Mouse (Mus musculus): ENCODE results near the gene Kazn.

The Kazn gene

DNA sequence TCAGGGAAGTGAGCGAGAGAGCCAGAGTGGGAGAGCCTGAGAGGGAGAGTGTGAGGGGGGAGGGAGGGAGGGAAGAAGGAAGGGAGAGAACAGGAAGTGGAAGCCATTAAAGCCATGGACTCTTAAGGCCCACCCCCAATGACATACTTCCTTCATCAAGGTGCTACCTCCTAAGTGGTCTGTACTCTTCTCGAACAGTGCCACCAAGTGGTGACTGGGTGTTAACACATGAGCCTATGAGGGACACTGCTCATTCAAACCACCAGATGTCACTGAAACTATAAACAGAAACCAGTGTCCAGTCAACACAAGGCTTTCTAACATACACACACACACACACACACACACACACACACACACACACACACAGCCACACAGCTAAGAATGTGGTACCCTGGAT, 77.1 kb downstream of the Kazn start:
- DNase-seq = no peak

DNA sequence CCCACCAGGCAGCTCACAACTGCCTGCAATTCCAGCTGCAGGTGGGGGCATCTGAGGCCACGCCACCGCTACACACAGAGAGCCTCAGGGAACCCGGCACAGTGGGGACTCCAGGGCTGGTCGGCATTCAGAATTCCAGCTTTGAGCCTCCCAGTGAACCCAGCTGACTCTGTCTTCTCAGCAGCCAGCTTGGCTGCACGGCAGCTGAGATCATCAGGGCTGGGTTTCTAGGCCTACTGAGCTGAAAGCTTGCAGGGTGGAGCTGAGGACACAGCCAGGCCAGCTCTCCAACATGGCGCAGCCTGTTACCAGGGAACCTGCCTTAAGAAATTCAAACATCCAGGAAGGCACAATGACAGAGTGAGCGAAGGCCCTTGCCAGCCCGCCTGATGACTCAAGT, 79.2 kb downstream of the Kazn start:
- DNase-seq = peak in 1 of 2 experiments; percentile 32

DNA sequence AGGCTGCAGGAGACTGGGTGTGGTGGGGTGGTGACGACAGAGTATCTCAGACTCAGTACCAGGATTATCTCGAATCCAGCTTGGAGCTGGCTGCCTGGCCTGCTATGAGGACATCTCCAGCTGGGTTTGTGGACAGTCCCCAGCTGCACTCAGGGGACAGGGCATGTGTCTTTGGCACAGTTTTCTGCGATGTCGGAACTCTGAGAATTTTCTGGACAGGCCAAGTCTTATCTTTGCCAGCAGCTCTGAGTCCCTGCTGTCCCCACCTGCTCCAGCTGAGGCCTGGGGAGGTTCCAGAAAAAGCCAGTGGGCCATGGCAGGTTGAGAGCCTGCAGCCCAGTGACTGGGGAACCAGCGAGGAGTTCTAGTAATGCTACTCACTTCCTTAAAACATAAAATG, 82.7 kb downstream of the Kazn start:
- DNase-seq = peak; percentile 58 to 59

DNA sequence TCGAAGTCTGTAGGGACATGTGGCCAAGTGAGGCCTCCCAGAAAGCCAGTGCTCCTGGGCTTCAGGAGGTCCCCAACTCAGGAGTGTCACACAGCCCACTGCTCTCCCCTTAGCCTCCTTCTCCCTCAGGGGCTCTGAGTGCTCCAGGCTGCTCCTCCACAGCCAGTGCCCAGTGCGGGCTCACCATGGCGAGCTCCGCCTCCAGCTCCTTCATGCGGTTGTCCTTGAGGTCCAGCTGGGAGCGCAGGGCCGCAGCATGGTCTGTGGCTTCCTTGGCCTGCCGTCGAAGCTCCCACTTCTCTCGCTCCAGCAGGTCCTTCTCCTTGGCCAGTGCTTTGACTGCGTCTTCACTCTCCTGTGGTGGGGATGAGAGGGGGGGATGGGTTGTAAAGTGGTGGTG, 85.0 kb downstream of the Kazn start:
- DNase-seq = no peak

DNA sequence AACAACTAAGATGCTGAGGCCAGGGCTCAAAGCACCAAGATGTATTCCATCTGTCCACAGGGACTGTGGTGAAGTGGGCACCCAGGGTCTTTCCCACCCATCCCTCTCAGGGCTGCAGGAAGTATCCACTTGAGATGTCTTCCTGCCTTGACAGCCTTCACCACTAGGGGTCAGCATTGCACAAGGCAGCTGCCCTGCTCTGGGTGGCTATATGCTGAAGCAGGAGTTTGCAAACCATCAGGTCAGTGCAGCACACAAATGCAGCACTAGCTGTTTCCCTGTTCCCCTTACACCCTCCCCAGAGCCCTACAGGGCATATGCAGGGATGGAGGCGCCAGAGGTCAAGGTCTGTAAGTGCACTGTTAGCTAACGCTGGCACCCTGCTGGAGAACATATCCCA, 85.7 kb downstream of the Kazn start:
- peak; percentile 87 to 91 for DNase-seq

DNA sequence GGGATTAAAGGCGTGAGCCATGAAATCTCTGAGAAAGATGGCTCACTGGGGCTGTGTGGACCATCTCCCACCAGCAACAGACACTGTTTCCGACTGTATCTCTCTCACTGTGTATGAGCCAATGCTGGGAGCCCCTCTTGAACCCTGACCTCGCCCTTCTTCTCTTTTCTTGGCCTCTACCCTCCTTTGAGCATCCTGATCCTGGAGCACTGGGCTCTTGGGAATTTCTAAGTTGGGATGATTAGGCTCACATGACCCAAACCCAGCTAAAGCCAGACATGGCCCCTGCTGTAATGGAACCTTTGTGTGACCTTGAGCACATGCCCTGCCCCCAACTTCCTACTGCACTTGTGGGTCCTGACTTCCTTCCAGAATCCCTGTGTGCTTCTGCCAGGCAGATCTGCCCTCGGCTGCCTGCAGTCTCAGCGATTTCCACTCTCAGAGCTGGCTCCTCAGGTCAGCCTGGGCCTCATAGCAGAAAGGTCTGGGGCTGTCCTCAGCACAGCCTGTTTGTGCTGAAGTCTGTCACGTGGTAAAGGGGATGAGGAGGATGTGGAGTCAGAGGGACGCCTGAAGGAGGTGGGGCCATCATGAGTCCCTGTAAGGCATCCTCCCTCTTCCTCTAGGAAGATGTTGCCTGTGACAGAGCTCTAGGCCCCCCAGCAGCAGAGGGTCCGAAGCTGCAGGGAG, 86.3 kb downstream of the Kazn start:
- no peak for DNase-seq

DNA sequence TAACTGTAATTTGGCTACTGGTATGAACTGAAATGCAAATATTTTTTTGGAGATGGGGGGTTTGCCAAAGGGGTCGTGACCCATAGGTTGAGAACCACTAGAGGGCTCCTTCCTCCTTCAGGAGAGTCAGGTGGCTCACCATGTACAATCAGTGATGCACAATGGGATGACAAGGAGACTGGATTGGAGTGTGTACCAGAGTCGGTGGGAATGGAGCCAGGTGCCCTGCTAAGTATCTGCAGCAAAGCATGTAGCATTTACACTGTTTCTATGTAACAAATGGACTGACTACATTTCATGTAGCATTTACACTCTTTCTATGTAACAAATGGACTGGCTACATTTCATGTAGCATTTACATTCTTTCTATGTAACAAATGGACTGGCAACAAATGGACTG, 89.1 kb downstream of the Kazn start:
- no peak for DNase-seq

DNA sequence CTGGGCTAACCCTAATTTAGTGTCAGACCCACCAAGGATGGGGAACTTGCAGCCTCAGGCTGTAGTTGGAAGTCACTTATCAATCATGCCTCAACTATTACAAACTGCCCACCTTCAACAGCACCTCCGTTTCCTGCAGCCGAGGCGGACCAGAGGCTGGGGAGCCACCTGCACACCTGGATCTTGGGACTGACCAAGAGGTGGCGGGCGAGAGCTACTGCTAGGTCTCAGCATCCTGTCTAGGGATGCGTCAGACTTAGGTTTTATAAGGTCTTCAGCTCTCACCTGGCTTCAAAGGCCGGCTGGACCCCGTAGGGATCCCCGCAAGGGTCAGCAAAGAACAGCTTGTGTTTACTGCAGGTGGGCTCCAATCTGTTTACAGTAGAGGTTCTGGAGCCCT, 90.0 kb downstream of the Kazn start:
- no peak for DNase-seq

DNA sequence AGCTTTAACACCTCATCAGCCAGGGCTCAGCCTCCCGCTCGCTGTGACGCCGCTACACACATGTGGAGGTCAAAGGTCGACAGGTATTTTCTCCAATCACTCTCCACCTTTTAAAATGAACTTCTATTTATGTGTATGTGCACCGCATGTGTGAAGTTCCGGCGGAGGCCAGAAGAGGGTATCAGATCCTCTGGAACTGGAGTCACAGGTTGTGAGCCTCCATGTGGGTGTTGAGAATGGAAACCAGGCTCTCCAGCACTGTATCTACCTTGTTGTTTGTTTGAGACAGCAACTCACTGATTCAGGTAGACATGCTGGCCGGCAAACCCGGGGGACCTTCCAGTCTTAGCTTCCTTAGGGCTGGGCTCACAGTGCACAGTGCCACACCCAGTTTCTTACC, 91.5 kb downstream of the Kazn start:
- no peak for DNase-seq

DNA sequence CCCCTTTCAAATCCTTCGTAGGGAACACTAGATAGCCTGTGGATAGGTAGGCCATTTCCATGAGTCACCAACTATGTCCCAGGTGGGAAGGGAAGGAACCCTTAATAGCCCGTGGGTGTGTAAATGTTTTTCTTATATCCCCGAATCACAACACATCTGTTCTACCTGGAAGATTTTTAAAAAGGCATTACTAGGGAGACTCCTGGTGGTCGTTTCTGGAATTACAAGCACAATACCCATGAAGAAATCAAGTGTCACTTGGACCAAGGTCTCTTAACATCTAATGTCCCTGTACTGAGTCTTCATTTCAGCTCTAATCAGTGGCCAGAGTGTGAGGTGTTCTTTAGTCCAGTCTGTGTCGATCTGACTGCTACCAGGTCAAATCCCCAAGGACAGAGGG, 95.1 kb downstream of the Kazn start:
- peak in 1 of 2 experiments; percentile 62 for DNase-seq

DNA sequence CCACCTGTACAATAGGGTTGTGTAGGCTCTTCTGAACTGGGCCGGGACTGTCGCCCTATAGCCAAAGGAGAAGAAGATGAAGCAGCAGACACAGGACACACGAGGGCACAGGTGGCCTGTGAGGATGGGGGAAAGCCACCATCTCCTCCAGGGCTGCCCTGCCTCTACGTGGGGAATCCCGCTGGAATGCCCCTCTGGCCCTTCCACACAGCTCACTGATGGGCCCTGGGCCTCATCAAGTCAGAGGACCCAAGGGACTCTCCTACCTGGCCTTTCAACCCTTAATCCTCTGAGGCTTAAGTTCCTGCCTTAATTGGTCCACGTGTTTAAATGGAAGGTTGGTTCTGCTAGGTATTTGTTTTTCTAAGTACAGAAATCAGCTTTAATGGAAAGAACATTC, 95.9 kb downstream of the Kazn start:
- no peak for DNase-seq

DNA sequence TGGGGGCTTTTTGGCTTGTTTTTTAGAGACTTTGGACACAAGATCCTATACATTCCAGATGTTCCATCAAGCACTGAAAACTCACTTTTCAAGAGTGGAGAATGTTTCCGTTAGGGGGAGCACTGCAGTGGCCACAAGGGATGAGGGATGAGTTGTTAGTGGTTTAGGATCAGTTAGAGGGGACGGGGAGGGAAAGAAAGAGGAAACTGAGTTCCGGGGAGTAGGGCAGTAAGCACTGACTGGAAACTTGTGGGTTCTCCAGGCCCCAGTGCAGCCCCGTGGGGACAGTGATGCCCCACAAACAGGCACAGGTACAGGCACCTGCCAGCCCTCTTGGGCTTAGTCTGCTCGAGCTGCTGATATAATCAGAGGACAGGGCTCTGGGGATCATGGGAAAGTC, 99.5 kb downstream of the Kazn start:
- no peak for DNase-seq

DNA sequence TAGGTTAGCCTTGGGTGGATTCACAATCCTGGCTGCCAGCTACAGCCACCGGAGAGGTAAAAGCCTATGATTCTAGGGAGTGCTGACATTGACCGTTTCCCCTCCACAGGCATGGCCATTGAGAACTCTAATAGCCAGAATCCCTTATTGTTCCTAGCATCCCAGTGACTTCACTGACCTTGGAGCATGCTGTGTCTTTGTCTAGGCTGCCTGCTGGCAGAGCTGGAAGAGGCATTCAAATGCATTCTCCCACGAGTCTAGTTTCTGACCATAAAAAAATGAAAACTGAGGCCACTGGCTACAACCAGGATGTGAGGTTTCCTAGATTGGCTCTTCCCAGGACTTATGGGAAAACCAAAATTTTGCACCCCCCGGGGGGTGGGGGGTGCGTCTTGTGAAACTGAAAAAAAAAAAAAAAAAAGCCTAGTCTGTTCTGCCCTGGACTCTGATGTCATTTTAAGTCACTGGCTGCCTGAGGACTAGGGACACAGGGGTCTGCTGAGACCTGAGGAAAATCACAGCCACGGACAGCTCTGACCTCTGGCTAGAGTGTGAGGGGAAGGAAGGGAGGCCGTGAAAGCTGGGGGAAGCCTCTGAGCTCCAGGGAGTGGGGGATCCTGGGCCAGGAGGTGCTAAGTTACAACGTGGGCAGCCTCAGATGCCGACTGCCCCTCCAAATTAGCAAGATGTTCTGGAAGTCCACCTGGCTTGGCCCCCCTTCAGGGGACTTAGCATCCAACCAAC, 100.7 kb downstream of the Kazn start:
- DNase-seq = no peak

DNA sequence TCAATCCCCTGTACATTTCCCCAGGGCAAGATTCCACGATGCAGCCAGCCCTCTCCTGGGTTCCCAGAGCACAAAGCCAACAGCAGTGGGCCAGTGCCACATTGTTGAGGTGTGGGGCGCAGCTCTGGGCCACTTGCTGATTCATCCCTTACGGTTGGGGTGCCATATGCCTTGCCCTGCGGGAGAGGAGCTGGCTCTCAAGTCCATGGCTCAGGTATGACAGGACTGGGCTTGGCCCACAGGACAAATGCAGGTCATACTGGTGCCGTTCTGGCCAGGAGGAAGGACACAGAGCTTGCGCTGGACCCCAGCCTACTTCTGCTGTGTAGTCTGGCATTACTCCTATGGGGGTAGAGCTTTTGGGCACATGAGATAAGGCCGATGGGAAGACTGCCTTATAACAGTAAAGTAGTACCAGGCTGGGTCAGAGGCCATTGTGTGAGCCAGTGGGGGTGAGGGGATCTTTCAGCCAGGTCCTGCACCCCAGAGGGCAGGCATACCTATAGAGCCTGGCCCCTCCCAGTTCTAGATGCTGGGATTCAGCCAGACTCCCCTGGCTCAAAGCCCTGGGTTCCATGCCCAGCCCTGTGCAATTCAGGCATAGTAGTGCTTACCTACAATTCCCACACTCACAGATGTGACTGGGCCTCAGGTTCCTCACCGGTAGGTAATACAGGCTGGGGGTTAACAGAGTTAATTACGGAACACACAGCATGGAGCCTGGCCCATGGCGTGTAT, 102.3 kb downstream of the Kazn start:
- peak; percentile 93 to 97 for DNase-seq

DNA sequence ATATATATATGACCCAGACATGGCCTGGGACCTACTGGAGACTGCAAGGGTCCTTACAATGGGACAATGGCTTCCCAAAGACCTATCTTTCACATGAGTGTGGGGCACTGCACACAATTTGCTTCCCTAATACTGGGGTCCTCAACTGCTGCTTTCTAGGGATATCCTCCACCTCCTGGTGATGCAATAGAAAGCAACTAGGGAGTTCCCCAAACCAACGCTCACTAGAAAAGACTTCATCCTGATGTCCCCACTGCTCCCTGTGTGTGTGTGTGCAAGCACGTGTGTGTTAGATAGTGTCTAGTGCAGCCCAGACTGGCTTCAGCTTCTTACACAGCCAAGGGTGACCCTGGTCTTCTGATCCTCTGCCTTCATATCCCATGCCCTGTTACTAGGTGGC, 103.7 kb downstream of the Kazn start:
- DNase-seq = no peak

DNA sequence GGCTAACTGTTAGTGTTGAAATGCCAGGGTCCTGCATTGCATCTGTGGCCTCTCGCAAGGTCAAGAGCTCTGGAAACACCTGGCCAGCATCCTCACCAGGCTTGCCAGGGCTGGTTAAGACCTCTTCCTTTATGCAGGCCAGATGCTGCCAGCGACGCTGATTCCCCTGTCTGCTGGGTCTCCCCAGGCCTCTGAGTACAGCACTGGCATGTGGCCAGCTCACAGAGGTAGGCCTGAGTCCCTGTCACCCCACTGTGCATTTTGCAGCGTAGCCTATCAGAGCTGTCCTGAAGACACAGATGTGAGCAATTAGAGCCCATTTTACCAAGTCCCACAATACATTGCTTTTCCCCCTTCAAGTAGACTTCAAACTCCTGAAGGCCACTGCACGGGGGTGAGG, 109.0 kb downstream of the Kazn start:
- no peak for DNase-seq

DNA sequence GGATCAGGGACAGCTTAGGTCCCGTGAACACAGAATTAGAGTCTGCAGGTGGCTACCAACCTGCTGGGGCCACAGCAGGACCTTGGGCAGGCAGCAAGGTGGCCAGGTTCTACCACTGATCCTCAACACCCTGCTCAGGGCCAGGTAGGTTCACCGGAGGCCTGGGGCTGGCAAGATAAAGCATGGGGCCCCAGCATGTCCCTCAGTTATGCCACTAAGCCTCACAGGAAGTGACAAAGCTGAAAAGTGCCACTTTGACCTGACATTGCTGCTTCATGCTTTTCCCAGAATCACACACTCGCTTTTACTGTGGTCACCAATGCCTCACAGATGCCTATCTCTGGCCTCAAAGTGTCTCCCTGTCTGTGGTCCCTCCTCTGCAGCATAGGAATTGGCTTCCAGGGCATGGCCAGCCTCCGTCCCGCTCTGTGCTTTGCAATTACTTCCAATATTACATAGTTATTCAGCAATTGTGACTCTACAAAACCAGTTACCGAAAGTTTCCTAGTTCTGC, 111.9 kb downstream of the Kazn start:
- no peak for DNase-seq

DNA sequence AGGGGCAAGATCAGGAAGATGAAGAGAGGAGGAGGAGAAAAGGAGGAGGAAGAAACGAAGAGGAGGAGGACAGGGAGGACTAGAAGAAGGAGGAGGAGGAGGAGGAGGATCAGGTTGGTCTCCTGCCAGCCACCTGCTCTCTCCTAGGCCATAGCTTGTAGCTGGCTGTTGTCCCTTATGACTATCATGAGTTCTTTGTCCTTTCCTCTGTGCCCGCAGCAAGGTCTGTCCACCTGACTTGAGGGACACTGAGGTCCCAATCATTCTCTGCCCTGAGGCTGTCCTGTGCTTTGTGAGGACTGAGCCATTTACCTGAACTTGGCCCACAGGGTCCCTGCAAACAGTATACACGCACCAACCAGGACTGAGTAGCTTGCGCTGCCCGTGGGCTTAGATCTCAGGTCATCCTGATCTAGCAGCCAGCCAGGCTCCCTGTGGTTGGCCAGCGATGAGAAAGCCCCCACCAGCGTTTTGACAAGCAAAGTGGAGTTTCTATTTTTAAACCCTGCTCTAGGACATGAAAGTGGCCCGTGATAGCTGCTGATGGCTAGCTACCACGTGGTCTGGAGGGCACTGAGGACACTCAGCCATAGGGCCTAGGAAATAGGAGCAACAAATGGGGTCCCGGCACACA, 112.4 kb downstream of the Kazn start:
- no peak for DNase-seq

DNA sequence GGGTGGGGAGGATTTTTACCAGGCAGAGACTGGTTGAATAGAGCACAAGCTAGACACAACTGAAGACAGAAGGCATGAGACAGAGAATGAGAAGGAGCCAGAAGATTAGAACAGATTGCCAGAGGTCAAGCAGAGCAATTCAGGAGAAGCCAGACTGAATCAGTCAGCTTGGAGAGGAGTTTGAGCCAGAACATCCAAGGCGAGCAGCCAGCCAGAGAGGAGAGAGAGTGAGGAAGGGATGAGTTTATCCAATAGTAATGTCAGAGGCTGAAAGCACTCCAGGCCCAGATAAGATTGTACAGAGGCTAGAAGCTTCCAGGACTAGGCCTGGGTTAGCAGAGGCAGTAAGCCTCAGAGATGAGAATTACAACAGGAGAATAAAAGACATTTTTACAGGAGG, 118.0 kb downstream of the Kazn start:
- no peak for DNase-seq

DNA sequence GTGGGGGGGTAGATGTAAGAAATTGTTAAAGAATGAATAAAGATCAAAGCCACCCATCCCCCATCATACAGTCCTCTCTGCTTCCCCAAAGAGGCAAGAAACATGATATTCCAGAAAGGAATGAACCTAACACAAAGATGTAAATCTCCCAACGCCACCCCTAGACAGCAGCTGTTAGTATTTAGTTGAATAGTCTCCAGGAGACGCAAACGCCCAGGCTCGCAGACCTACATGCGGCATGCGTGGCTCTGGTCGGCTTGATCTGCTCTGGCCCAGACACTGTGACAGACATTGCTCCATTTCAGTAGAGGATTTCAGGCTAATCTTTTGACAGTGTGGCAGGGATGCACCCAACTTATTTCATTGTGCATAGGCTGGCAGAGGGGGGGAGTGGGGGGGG, 120.7 kb downstream of the Kazn start:
- DNase-seq = no peak

DNA sequence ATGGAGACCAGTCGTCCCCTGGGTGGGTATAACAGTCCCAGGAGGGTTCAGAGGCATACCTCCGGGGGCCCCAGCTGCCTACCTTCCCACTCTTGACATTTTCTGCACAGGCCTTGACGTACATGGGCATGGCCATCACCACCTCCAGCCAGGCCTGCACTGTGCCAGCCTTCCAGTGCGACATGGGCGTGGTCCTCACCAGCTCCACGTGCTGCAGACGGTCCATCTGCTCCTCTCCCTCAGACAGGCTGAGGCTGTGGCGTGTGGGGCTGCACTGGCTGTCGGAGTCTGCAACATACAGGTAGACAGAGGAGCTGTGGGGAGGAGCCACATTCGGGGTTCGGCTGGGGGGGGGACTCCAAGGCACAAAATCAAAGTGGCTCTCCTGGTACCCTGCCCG, 121.2 kb downstream of the Kazn start:
- no peak for DNase-seq

DNA sequence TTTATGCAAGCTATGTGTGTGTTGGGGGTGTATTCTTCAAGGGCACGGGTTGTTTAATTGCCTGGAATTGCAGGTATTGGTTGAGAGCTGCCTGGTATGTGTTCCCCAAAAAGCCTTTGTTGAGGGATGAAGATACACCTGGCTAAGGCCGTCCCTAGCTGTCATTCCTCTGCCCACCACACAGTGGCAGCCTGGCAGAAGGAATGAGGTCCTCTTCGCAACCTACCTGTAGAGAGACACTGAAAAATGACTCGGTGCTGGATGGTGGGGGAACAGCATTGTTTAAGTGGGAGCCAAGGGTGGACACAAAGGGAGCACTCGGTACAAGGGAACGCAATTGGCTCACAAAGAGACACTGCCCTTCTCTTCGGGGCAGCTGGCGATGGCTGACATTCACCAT, 125.9 kb downstream of the Kazn start:
- peak; percentile 81 to 84 for DNase-seq

DNA sequence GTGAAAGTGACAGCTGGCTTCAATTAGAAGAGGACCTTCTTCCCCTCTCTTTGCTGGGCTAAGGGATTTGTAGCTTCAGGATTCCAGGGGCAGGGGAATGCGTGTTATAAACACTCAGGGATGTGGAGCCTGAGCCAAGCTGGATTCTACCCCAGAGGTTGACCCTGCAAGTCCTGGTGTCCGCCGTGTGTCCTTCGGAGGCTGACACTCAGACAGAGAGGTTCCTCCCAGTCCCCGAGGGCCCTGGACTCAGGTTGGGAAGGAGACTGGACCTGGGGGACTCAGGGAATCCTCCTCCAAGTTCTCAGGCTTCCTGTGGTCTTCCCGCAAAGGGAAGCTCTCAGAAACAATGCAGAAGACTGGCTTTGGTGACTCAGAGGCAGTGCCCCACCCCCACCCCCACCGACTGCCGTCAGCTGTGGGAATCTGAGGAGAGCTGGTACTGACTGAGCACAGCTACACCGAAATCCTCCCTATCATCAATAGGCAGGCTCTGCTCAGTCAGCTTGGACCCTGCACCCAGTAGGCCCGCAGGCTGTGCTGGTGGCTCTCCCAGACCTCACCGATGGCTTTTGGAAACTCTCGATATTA, 136.0 kb downstream of the Kazn start:
- no peak for DNase-seq
